Mouse (Mus musculus) bone marrow macrophage, adult 2 months (primary cell): ENCODE data around the gene Gnat1.
"Not testable (repeated sequence)": the region's sequence is repeated elsewhere in the genome, so short reads cannot be mapped to it uniquely, and the experiment has no call there.

Source experiments
- CTCF ChIP-seq: IDR thresholded peaks from 2 replicates; pipeline ENCODE4 v1.5.1; 2012; ENCODE audit warnings: low read depth, mild to moderate bottlenecking, low read length, moderate library complexity
- POLR2A ChIP-seq: IDR thresholded peaks from 2 replicates; pipeline ENCODE4 v1.6.1; 2012; ENCODE audit warnings: mild to moderate bottlenecking, low read depth, low read length, borderline replicate concordance

DNA sequence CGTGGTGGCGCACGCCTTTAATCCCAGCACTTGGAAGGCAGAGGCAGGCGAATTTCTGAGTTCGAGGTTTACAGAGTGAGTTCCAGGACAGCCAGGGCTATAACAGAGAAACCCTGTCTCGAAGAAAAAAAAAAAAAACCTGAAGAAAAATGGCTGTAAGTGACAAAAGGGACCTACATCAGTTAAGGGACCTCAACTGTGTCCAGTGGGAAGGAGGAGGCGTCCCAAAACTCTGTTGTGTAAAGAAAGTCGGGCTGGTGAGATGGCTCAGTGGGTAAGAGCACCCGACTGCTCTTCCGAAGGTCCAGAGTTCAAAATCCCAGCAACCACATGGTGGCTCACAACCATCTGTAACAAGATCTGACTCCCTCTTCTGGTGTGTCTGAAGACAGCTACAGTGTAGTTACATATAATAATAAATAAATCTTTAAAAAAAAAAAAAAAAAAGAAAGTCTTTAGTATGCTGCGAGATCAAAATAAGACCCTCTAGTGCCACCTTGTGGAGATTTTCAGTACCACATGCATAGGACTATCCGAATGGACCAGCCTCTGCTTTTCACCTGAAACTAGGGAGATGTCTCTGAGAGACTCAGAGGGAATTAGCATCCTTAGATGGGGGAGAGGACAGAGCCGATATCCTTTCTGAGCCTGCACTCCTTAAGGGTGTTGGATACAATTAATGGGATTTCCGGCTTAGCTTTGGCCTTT is 1.5 kb downstream of the Gnat1 start:
- not testable (repeated sequence) for TF ChIP-seq POLR2A, CTCF
